Mouse (Mus musculus): ENCODE results near the gene Nalcn.

Gene Nalcn

DNA sequence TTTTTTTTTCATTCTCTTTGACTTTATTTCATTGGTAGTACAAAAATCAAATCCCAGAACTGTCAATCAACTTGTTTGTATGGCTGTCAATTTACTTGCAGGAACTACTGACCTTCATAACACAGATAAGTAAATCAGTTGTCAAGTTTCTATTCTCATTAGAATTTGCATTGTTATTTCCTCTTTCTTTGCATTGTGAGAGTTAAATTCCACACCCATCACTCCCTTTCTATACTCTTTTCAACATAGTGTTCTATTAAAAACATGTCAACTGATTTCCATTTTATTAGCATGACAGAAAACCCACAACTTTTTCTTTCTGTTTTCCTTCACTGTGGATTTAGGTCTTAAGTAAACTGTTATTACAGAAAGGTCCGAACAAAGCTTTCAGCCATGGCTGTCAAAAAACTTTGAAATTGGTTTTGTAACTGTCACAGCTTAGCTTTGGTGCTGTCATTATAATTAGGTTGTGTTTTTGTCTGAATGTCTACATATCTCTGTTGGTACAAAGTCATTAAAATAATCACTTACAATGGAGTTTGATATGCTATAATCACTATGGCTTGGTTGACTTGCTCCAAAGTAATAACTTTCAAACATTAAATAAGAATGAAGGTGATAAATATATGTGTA is 138.3 kb downstream of the Nalcn start:
- no peak for DNase-seq

DNA sequence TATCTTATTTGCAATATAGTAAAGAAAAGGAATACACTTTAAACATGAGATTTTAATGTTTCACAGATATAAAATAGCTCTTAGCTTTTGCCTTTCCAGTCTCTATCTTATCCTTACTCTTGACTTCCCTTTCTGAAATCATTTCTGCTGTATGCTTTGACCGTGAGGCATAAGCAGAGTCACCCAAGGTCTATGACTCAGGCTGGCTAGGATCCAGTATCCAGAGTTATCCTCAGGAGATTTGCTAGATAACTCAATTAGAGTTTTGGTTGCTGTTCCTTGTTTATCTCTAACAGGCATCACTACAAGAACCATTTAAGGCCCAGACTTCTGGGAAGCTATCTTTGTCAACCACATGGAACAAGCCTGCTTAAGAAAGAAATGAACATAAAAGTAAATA is 164.9 kb downstream of the Nalcn start:
- no peak for DNase-seq

DNA sequence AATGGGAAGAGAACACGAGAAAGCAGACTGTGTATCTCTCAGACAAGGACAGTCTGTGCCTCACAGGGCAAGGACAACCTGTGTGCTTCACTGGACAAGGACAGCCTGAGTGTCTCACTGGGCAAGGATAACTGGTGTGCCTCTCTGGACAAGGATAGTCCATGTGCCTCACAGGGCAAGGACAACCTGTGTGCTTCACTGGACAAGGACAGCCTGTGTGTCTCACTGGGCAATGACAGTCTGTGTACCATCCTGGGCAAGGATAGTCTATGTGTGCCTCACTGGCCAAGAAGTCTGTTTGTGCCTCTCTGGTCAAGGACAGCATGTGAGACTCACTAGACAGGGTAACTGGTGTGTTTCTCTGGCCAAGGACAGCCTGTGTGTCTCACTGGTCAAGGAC is 180.9 kb downstream of the Nalcn start:
- no peak for DNase-seq

DNA sequence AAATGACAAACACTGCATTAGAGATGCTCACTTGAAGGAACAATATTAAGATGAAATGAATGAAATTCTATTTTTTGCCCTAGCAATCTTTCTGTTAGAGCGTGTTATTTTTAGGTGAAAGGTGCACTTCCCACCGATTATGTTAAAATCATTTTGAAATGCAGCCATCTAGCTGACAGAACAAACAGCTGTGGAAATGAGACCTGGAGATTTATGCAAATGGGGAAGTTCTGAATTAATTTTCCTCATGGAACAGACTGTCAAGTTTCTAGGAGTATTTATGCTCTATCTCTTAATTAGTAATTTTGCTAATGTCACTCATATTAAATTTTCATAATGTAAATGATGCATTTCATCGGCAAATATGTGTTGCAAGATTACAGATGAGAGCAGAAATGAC is 191.4 kb downstream of the Nalcn start:
- no peak for DNase-seq

DNA sequence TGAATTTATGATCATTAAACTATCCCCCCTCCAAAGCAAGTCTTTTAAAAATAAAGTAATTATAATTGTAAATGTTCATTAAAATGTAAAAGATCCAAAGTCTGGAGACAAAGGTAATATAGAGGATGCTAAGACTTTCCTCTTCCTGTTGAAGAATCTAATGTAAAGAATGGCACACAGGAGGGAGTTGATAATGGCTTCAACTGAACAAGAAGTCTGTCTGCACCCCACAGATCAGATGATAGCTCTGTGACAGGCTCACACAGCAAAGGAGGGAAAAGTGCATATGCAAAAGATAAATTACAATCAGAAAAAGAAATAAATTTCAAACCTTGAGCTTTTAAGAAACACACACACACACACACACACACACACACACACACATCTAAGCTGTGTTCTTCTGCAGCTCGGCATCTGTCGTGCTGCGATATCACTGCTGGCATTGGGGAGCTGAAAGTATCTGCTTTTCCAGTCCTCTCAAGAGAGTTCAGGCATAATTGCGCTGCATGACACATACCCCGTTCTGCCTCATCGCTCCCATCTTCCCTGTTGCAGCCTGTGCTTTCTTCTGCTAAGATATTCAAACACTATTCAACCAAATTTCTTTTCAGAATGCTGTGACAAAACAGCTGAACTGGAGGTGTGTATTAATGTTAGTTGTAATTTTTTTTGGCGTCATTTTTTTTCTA is 250.6 kb downstream of the Nalcn start:
- DNase-seq: no peak

DNA sequence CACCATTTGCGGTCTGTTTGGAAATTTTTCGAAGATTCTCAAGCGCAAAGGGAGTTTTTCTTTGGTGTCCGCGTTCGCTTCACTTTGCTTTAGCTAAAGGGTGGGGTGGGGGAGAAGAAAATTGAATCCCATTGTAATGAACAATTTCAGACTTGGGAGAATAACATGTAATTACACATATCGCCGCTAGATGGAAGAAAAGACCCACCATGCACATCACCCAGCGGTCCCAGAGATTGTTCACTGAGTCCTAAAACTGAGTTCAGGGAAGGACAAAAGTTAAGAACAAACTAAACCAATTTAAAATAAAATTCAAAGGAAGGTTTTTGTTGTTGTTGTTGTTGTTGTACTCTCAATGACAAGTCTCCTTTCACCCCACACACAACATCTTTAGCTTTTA is 255.4 kb downstream of the Nalcn start:
- peak; percentile 6 for DNase-seq

DNA sequence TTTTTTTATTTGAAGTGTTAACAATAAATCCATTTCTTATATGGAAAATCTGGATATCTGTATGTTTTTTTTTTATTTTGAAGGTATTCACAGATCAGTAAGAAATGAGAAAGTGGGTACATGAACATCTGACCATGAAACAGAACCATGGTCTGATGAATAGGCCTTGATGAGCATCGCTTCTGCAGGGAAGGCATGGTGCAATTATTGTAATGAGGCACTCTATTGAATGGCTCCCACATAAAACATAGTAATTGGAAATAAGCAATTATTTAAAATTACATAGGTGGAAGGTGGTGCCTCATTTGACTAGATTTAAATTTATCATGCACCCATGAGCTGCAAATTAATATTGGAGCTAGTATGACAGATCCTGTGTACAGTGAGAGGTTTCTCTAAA is 267.3 kb downstream of the Nalcn start:
- no peak for DNase-seq

DNA sequence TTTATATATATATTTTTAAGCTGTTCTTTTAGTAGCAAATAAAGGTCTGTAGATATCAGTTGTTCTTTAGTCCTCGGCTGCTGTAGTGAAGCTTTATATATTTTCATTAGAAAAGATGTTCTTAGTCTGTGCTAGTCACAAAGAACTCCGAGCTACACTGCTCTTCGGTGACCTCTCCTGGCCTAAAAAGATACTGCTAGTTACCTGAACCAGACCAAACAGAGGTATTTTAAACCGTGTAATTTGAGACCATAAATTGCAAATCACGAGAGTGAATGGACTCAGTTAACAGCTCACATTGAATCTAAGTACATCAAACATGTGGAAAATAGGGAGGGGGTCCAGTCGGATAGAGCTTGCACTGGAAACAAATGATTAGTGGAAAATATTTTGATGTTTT is 274.0 kb downstream of the Nalcn start:
- peak; percentile 37 for DNase-seq

DNA sequence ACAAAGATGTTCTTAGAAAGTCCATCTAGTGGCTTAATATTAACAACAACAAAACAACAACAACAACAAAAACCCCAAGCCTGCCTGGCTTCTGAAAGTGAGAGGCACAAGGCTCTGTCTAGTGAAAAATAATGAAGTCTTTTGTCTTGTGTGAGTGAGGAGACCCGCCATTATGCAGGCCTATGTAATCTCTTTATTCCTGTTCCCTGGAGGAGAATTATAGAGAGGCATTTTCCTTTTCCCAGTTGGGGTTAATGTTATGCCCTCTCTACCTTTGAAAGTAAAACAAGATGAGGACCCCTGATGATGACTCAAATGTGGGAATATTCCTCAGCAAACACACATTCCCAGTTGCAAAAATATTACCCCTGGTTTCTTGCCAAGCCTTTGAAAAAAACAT is 295.1 kb downstream of the Nalcn start:
- no peak for DNase-seq

DNA sequence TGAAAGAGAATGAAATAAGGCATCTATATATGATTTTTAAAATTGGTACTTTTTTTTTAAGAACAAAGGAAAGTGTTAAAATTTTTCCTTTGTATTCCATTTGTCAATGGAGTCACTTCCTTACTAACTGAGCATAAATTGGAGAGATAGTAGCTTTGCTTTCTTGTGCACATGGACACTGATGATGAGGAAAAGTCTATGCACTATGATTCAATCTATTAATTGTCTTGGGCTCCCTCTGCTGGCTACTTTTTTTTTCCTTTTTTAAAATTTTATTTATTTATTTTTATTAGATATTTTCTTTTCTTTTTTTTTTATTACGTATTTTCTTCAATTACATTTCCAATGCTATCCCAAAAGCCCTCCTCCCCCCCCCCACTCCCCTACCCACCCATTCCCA is 312.6 kb downstream of the Nalcn start:
- no peak for DNase-seq

DNA sequence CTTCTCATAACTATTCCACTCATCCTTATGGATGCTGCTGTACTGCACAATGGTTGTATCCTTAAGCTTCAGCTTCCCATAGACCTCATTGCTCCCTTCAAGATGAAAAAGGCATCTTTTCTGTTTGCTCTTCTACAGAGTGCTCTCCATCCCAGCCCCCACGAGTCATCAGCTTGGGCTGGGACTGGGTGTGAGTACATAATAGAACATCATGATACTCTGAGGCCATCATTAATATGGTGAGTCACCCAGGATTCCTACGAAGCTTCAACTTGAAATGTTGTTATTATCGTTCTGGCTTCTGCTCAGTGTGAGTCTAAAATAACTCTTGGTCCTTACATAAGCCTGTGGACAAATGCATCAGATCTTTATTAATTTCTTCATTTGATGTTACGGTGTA is 314.6 kb downstream of the Nalcn start:
- DNase-seq: no peak

DNA sequence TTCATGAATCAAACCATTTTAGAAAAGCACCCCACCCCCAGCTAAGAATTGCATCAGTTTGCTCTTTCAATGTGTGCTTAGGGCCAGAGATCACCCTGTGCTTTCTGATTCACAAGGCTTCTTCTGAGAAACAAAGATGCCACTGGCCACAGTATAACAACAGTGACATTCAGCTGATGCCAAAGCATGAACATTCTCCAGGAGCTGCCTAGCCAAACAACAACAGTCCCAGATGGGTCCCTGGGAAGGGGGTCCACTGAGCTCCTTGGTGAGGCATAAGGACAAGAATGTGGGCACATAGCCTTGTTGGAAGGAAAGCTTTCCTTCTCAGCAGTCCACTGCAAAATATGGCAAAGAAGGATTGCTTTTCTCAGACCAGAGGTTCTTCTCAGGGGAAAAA is 330.9 kb downstream of the Nalcn start:
- DNase-seq: no peak

DNA sequence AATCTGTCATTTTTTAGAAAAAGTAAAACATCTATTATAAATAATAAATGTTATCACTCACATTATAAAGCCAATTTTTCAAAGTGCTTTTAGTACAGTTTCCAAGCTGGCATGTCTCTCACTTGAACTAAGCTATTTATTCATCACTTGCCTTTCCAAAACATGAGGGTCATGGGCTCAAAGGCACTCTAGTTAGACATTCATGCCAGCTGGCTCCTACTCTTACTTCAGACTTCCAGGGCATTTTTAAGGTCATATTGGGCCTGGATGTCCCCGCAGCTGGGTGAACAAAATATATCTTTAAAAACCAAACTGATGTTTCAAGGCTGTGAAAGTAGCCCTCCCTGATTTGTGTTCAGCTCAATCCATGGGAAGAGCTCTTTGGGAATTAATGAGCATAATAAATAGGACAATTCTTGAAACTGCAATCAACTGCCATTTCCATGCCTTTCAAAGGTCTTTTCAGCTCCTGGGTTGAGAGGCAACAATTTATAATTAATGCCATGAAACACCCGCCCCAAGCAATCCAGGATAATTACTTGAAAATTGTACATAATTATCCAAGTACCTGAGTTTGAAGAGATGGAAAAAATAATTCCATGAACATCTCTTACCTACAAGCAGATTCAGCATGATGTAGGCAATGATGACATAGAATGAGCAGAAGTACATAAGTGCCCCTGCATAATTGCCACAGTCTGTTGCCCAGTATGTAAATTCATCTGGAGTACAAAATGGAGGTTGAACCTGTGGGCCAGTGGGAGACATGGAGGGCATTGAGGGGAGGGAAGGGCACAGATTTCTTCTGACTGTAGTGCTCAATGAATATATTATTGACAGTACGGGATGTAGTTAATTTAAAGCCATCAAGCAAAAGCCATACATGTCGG is 335.6 kb downstream of the Nalcn start:
- no peak for DNase-seq

DNA sequence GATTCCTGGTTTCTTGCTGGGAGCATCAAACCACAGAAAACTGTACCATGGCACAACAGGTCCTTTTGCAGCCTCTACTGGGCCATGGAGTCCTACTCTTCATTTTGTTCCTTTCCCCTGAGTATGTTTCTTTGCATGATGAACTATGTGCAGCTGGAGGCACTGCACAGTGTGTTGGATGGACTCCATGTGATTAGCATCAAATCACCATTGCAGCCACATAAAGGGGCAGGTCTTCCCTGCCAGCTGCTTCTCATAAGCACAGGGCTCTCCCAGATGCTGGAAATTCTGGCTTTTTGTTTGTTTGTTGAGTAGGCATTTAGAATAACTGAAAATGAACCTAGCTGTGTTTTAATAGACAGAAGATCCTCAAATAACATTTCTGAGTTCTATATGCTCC is 344.8 kb downstream of the Nalcn start:
- DNase-seq: no peak

DNA sequence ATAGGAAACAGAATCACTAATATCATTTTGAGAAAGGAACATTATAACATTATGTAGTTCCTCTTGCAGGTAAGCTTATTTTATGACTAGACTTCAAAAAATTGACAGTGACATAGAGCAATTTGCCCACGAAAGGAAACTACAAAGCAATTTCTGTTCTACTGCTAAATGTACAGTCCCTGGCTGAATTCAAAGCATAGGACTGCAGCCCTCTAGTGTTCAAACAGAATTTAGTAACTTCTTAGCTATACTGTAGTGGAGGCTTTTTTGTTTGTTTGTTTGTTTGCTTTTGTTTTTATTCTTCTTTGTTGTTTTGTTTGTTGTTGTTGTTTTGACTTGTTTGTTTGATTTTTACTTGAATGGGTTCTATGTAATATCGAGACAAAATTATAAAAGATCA is 354.8 kb downstream of the Nalcn start:
- no peak for DNase-seq

DNA sequence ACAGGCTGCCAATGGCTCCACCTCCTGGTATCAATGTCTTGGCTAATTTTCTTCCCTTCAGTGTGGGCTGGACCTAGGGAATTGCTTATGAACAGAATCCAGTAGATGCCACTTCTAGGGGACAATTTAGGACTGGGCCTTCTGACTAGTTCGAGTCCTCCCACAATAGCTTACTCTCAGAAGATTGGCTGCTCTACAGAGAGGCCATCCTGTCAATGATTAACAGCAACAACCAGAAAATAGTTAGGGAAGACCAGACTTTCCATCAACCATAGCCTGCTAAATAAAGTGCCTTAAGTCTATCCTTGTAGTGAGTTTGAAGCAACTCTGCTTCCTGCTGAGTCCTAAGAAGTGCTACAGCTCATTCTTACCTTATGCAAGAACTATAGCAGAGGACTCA is 386.2 kb downstream of the Nalcn start:
- DNase-seq: no peak

DNA sequence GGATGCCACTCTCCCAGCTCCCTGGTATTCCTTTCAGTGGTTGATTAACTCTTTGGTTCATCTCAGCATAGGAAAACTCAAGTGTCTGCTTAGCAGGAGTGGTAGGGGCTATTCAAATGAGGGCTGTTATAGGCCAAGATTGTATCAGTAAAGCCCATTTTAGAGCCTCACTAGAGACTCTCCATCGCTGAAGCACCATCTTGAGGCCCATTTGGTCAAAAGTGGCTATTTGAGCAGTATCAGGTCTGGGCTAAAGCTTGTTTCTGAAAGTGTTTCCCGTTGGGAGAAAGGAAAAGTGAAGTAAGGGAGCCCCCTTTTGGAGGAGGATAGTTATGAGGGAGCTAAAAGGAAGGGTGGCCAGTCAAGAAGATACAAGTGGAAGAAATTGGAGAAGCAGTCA is 387.0 kb downstream of the Nalcn start:
- no peak for DNase-seq

DNA sequence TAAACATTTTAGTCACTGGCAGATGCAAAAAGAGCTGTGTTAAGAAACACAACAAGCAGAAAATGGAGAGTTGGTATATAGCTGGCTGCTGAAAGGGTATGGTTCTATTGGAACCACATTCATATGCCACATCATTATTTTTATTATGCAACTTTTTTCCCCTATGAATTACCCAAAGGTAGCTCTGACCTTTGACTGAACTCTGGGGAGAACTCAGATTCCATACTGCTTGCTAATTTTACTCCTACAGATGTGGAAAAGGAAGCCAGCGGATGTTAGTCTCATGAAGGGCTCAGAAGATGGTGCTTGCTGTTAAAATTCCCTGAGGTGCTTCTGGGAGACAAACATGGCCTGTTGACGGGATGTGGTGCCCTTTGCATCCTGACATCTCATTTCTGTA is 389.9 kb downstream of the Nalcn start:
- DNase-seq: no peak

DNA sequence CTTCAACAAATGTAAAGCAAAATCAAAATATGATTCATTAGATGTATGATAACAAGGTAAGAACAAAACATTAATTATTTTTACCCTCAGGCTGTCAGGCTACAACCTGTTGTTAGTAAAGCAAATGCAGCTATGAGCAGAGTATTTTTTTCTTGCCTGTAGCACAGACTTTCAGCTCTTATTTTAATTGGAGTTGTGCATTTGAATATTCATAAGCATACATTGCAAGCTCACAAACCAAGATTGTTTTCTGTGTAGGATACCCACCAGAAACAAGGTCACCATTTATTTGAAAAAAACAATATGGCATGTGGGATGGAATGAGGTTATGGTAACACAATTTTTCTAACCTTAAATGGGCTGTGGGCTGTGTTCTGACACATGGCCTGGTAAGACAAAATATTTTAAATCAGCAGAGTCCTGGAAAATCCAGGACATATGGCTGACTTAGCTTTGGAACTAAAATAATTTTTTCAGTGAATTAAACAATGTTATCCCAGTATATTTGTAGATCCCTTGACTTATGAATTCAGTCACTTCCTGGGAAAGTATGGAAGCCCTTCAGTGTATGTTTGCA is 394.2 kb downstream of the Nalcn start:
- DNase-seq: no peak
